Mouse (Mus musculus): Measurements from ENCODE around the gene Gm6377. TPM values are rescaled to one million over a fixed set of nuclear protein-coding genes. Genes with fewer than 3 reads are reported as not detected.

Gene Gm6377
- polyA plus RNA-seq (2015; fragmentation: Nextera tagmentation; extraction: Ambion mirVana), result 0.81 and 0.97 TPM in 2 replicates

DNA sequence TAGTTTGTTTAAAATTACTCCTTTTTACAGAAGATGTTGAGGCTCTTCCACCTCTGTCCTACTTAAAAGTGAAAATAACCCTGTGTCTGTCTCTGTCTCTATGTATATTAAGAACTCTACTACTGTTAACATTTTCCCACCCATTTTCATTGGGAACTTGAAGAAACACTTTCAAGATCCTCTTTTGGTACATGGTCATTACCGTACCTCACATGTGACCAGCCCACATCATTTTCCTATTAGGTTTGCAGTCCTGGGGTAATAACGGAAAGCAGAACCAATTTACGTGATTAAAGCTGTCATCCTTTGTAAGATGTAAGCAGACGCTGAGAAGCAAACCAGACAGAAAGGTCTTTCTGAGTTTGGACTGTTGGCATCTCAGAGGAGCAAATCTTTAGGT is at the start of gene Gm6377:
Gene Gm6377, plus strand, starts transcription at position 289 of the 400 bp plus-strand sequence.
- DNase-seq, result no peak
- Histone ChIP-seq H3K4me3 (ENCODE audit: low read depth, low read length) (no peak within 1 kb of the TSS), H3K4me1 (ENCODE audit: insufficient read depth) (no peaks in the 10 kb centered on the region), H3K27me3 (ENCODE audit: insufficient read depth, low read length) (no peaks in the 10 kb centered on the region), H3K9me3 (ENCODE audit: low read length) (no peaks in the 10 kb centered on the region), H3K27ac (ENCODE audit: low read depth) (no peak within 1 kb of the TSS), H3K4me2 (ENCODE audit: low read depth, low read length) (no peak within 1 kb of the TSS), H3K9ac (replicated peaks) (no peak within 1 kb of the TSS), H3K36me3 (replicated peaks; ENCODE audit: insufficient read depth, low read length) (no peaks in the 10 kb centered on the region)
- TF ChIP-seq CTCF (IDR thresholded peaks at IDR 0.05; ENCODE audit: low read depth) (no peak), EP300 (IDR thresholded peaks at IDR 0.05; ENCODE audit: low read depth) (no peak)
- no peak for ATAC-seq
- WGBS (ENCODE audit: insufficient replicate concordance), result 55% methylated on average over 4 of the region's 4 CpGs

DNA sequence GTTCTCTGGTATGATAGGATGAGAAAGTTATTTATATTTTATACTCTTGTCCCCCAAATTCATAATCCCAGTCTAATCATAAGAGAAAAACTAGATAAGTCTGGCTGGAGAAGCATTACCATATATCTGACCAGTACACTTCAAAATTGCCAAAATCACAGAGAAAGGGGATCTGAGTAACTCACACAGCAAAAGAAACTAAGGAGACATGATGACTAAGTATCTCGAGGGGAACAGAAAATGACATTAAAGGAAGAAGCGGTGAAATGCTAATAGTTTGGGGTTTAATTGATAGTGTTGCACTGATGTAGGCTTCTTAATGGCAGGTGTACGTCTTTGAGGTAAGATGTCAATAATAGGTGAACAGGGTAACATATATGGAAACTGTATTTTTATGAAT is 49.4 kb upstream of the Gm6377 start:
- 76% methylated on average over 3 of the region's 3 CpGs for WGBS (ENCODE audit: insufficient replicate concordance)
- H3K4me1 ChIP-seq (ENCODE audit: insufficient read depth), result peaks cover 4% of the 10 kb centered on the region; the same call in 1 of the 2 replicates

DNA sequence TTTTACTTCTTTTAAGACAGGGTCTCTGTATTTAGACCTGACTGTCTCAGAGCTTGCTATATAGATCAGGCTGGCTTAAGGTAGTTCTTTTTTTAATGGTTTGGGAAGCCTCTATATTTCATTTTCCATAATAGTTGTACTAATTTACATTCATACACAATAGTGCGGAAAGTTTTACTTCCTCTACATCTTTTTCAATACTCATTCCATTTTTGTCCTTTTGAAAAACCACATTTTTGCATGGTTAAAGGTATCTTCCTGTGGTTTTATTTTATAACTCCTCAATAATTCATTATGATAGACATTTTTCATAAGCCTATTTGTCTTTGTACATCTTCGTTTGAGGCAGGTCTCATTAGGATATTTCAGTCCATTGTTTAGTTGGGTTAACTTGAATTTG is 45.3 kb upstream of the Gm6377 start:
- no peaks in the 10 kb centered on the region for H3K36me3 ChIP-seq (replicated peaks; ENCODE audit: insufficient read depth, low read length)
- no peak overlapping the region for H3K9ac ChIP-seq (replicated peaks)
- WGBS (ENCODE audit: insufficient replicate concordance), result 83% methylated on average over 2 of the region's 2 CpGs
- ATAC-seq, result no peak
- H3K4me1 ChIP-seq (ENCODE audit: insufficient read depth), result no peaks in the 10 kb centered on the region
- no peaks in the 10 kb centered on the region for H3K9me3 ChIP-seq (ENCODE audit: low read length)
- no peak overlapping the region for H3K4me2 ChIP-seq (ENCODE audit: low read depth, low read length)
- H3K27ac ChIP-seq (ENCODE audit: low read depth), result no peak overlapping the region
- TF ChIP-seq CTCF (IDR thresholded peaks at IDR 0.05; ENCODE audit: low read depth), result no peak
- no peak overlapping the region for H3K4me3 ChIP-seq (ENCODE audit: low read depth, low read length)
- H3K27me3 ChIP-seq (ENCODE audit: insufficient read depth, low read length), result no peaks in the 10 kb centered on the region
- DNase-seq, result no peak

More for the DNA sequence above, 49.4 kb upstream of the Gm6377 start:
- Histone ChIP-seq H3K9me3 (ENCODE audit: low read length) (no peaks in the 10 kb centered on the region), H3K4me3 (ENCODE audit: low read depth, low read length) (no peak overlapping the region), H3K9ac (replicated peaks) (no peak overlapping the region), H3K4me2 (ENCODE audit: low read depth, low read length) (no peak overlapping the region), H3K27ac (ENCODE audit: low read depth) (no peak overlapping the region), H3K36me3 (replicated peaks; ENCODE audit: insufficient read depth, low read length) (no peaks in the 10 kb centered on the region), H3K27me3 (ENCODE audit: insufficient read depth, low read length) (no peaks in the 10 kb centered on the region)
- no peak for ATAC-seq
- TF ChIP-seq EP300 (IDR thresholded peaks at IDR 0.05; ENCODE audit: low read depth) (no peak), CTCF (IDR thresholded peaks at IDR 0.05; ENCODE audit: low read depth) (no peak)
- no peak for DNase-seq

DNA sequence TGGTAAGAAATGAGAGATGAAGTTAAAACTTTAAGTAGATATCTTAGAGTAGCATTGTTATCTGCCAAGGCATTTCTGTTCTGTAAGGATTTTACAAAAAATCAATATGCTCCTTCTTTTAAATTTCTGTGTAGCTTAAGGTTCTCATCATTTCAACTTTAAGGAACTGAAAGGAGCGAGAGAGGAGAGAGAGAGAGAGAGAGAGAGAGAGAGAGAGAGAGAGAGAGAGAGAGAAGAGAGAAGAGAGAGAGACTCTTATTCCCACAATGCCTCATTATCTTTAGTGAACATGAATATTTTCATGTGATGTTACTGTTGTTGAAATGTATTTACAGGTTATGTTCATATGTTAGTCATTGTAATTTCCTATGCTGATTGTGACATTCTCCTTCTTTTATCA is 36.2 kb upstream of the Gm6377 start:
- no peak for DNase-seq
- H3K27ac ChIP-seq (ENCODE audit: low read depth), result no peak overlapping the region
- H3K4me1 ChIP-seq (ENCODE audit: insufficient read depth), result no peaks in the 10 kb centered on the region
- no peaks in the 10 kb centered on the region for H3K9me3 ChIP-seq (ENCODE audit: low read length)
- no peak overlapping the region for H3K4me3 ChIP-seq (ENCODE audit: low read depth, low read length)
- H3K9ac ChIP-seq (replicated peaks), result no peak overlapping the region
- no peaks in the 10 kb centered on the region for H3K27me3 ChIP-seq (ENCODE audit: insufficient read depth, low read length)
- ATAC-seq, result no peak
- no peak overlapping the region for H3K4me2 ChIP-seq (ENCODE audit: low read depth, low read length)
- H3K36me3 ChIP-seq (replicated peaks; ENCODE audit: insufficient read depth, low read length), result no peaks in the 10 kb centered on the region
- TF ChIP-seq EP300 (IDR thresholded peaks at IDR 0.05; ENCODE audit: low read depth) (no peak), CTCF (IDR thresholded peaks at IDR 0.05; ENCODE audit: low read depth) (no peak)
- 64% methylated on average over 1 of the region's 1 CpGs for WGBS (ENCODE audit: insufficient replicate concordance)

DNA sequence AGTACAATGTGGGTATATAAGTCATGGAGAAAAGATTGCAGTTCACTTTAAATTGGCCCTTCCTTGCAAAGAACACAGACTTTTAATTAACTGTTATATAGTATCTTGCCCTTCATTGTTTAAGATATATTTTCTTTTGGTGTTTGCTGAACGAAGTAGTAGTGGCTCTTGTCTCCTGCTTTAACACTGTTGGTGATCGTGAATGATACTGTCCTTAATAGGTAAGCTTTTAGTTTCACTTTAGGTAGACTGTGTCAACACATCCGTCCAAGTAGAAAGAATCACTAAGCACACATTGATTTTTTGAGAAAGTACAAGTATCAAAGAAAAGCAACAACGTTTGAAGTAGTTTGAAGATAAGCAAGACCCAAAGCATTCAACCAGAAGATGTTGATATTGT is 35.7 kb upstream of the Gm6377 start:
- Histone ChIP-seq H3K4me2 (ENCODE audit: low read depth, low read length) (no peak overlapping the region), H3K9me3 (ENCODE audit: low read length) (no peaks in the 10 kb centered on the region), H3K9ac (replicated peaks) (no peak overlapping the region), H3K27me3 (ENCODE audit: insufficient read depth, low read length) (no peaks in the 10 kb centered on the region), H3K4me3 (ENCODE audit: low read depth, low read length) (no peak overlapping the region), H3K27ac (ENCODE audit: low read depth) (no peak overlapping the region), H3K4me1 (ENCODE audit: insufficient read depth) (no peaks in the 10 kb centered on the region), H3K36me3 (replicated peaks; ENCODE audit: insufficient read depth, low read length) (no peaks in the 10 kb centered on the region)
- DNase-seq (no peak), ATAC-seq (no peak)
- TF ChIP-seq EP300 (IDR thresholded peaks at IDR 0.05; ENCODE audit: low read depth) (no peak), CTCF (IDR thresholded peaks at IDR 0.05; ENCODE audit: low read depth) (no peak)
- 51% methylated on average over 4 of the region's 4 CpGs for WGBS (ENCODE audit: insufficient replicate concordance)

DNA sequence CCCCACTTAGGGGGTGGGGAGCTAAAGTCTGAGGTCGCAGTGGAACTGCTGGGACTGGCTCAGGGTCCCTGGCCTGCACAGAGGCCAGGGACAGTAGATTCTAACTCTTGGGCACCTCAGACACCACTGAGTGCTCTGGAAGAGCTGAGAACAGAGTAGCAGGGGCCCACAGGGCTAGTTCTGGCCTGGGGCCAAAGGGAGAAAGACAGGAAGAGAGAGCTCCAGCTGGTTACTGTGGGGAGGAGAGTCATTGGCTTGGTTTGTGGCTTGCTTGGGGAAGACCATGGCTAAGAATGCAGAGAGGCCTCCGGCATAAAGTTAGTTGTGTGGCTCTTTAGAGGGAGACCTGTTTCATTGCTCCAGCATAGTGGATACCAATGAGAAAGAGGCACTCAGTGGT is 21.5 kb upstream of the Gm6377 start:
- Histone ChIP-seq H3K9me3 (ENCODE audit: low read length) (no peaks in the 10 kb centered on the region), H3K4me2 (ENCODE audit: low read depth, low read length) (no peak overlapping the region), H3K4me3 (ENCODE audit: low read depth, low read length) (no peak overlapping the region), H3K27me3 (ENCODE audit: insufficient read depth, low read length) (no peaks in the 10 kb centered on the region), H3K4me1 (ENCODE audit: insufficient read depth) (no peaks in the 10 kb centered on the region), H3K36me3 (replicated peaks; ENCODE audit: insufficient read depth, low read length) (no peaks in the 10 kb centered on the region), H3K9ac (replicated peaks) (no peak overlapping the region), H3K27ac (ENCODE audit: low read depth) (no peak overlapping the region)
- no peak for ATAC-seq
- TF ChIP-seq CTCF (IDR thresholded peaks at IDR 0.05; ENCODE audit: low read depth) (no peak), EP300 (IDR thresholded peaks at IDR 0.05; ENCODE audit: low read depth) (no peak)
- 47% methylated on average over 2 of the region's 2 CpGs for WGBS (ENCODE audit: insufficient replicate concordance)
- DNase-seq, result no peak

DNA sequence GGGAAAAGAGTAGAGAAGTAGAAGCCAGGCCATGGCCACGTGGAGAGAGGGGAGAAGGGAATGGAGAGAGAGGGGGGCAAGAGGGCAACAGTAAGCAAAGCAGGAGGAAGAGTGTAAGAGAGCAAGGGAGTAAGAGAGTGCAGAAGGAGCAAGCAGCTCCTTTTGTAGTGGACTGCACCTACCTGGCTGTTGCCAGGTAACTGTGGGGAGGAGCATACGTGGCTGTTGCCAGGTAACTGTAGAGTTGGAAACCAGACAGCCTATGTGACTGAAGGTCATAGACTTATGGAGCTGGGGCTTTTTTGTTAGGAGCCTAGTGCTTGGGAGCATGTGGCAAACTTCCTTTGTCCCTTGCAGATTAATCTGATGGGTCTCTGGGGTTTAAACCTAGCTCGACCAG is 21.1 kb upstream of the Gm6377 start:
- H3K4me1 ChIP-seq (ENCODE audit: insufficient read depth), result no peaks in the 10 kb centered on the region
- H3K4me3 ChIP-seq (ENCODE audit: low read depth, low read length), result no peak overlapping the region
- H3K27me3 ChIP-seq (ENCODE audit: insufficient read depth, low read length), result no peaks in the 10 kb centered on the region
- H3K36me3 ChIP-seq (replicated peaks; ENCODE audit: insufficient read depth, low read length), result no peaks in the 10 kb centered on the region
- H3K4me2 ChIP-seq (ENCODE audit: low read depth, low read length), result no peak overlapping the region
- ATAC-seq, result no peak
- TF ChIP-seq EP300 (IDR thresholded peaks at IDR 0.05; ENCODE audit: low read depth) (no peak), CTCF (IDR thresholded peaks at IDR 0.05; ENCODE audit: low read depth) (no peak)
- no peaks in the 10 kb centered on the region for H3K9me3 ChIP-seq (ENCODE audit: low read length)
- no peak overlapping the region for H3K9ac ChIP-seq (replicated peaks)
- WGBS (ENCODE audit: insufficient replicate concordance), result 53% methylated on average over 3 of the region's 3 CpGs
- DNase-seq, result no peak
- no peak overlapping the region for H3K27ac ChIP-seq (ENCODE audit: low read depth)
